Mouse (Mus musculus) E14TG2a.4 (cell line): ENCODE measurements at regions not wholly inside any gene's neighbourhood (a gene's known extent, or its start where the extent isn't known, plus 50 kb on each side); places are given as distances from the start of the nearest gene placed in this dataset.

Source experiments
- H3K27me3 ChIP-seq: 2 replicates; pipeline ENCODE4 v1.6.1; 2014; ENCODE audit warnings: low read length, control low read depth; ENCODE audit not compliant: insufficient read depth
- H3K36me3 ChIP-seq: 2 replicates; pipeline ENCODE4 v1.6.1; 2014; ENCODE audit warnings: low read length, control low read depth; ENCODE audit not compliant: insufficient read depth
- H3K4me1 ChIP-seq: replicated peaks from 2 replicates; pipeline ENCODE4 v1.6.1; 2014; ENCODE audit warnings: low read depth, low read length, control low read depth
- H3K4me3 ChIP-seq: replicated peaks from 2 replicates; pipeline ENCODE4 v1.5.1; 2014; ENCODE audit warnings: mild to moderate bottlenecking, low read length
- H3K9me3 ChIP-seq: 2 replicates; pipeline ENCODE4 v1.6.1; 2014; ENCODE audit warnings: low read length, control low read depth
- CTCF ChIP-seq: conservative IDR thresholded peaks from 2 replicates; pipeline ENCODE4 v1.5.1; 2014; ENCODE audit warnings: low read length
- NANOG ChIP-seq: IDR thresholded peaks from 2 replicates; pipeline ENCODE4 v1.6.1; 2014; ENCODE audit warnings: borderline replicate concordance, low read length, mixed read lengths
- POU5F1 ChIP-seq: IDR thresholded peaks from 2 replicates; pipeline ENCODE4 v1.6.1; 2014; ENCODE audit warnings: low read length, borderline replicate concordance

DNA sequence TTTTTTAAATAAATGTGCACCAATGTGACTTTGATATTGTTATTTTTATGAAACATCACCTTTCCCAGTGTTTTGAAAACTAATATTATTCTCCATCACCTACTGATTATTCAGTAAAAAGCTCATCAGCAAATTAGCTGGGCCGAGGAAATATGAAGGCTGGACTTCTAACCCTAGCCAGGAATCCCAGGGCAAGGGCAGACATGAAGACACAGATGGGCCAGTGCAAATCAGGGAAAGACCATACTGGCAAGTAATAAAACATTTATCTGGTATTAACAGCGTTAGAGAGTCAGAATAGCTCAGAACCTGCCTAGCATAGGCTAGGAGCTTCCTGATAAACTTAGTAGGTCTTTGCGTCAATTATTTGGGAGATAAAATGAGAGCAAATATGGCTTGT lies 590.3 kb upstream of the Cenpq start:
- TF ChIP-seq CTCF, result no peak
- no peak for TF ChIP-seq POU5F1
- TF ChIP-seq NANOG, result no peak
- no peak overlapping the region for H3K4me3 ChIP-seq
- no peaks in the 10 kb centered on the region for H3K4me1 ChIP-seq
- H3K36me3 ChIP-seq, result no peaks in the 10 kb centered on the region
- H3K27me3 ChIP-seq, result no peaks in the 10 kb centered on the region
- H3K9me3 ChIP-seq, result no peaks in the 10 kb centered on the region

DNA sequence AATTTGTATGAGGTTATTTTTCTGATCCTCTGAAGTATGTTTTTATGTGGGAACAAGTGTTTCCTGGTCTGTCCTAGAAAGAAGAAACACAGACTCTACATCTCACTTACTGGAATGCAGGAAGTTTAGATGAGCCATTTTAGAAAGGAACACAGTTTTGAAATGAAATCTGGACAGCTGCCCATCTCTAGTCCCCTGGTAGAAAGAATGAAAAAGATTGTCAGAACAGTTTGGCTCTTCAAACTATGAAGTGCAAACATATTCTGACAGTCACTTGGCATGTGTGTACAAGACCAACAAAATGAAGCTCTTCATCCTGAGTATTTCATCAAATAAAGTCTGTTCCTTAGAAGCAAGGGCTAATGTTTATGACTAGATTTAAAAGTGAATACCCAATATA lies 577.2 kb upstream of the Cenpq start:
- Histone ChIP-seq H3K4me3 (no peak overlapping the region), H3K9me3 (no peaks in the 10 kb centered on the region), H3K4me1 (no peaks in the 10 kb centered on the region), H3K27me3 (no peaks in the 10 kb centered on the region), H3K36me3 (no peaks in the 10 kb centered on the region)
- TF ChIP-seq CTCF, result no peak
- no peak for TF ChIP-seq POU5F1
- no peak for TF ChIP-seq NANOG

- H3K9me3 ChIP-seq, result no peaks in the 10 kb centered on the region
- TF ChIP-seq POU5F1 (no peak), CTCF (peak; percentile 22; the same call in 1 of the 2 replicates)
- no peak overlapping the region for H3K4me3 ChIP-seq
- no peaks in the 10 kb centered on the region for H3K27me3 ChIP-seq
- H3K36me3 ChIP-seq, result no peaks in the 10 kb centered on the region
- H3K4me1 ChIP-seq, result no peaks in the 10 kb centered on the region
Measured at GRCm38 (mm10) chr17:41505000-41505399, 570.2 kb upstream of the Cenpq start.
